Mouse (Mus musculus) megakaryocyte-erythroid progenitor cell, adult 5-6 weeks (primary cell): ENCODE data around the gene Zfp1. TPM values are rescaled to one million over a fixed set of nuclear protein-coding genes. Genes with fewer than 3 reads are reported as not detected.

Source experiments
- ATAC-seq: replicated peaks from 2 replicates; pipeline ENCODE4 v1.8.0; 2016; ENCODE audit warnings: mild to moderate bottlenecking, inconsistent platforms; ENCODE audit not compliant: severe bottlenecking, poor library complexity, low FRiP score, low TSS enrichment
- total RNA-seq, 2 experiments: library from RNA; stranded (forward) in 1 of 2; stranded (reverse) in 1 of 2; fragments of 200-1000, 215-1000 nt in 1 of 2; fragments of >200 nt in 1 of 2; fragmentation: Nextera tagmentation in 1 of 2; gene quantifications; 2 replicates each; pipeline ENCODE4 v1.2.3; 2014 to 2017

Gene Zfp1
- total RNA-seq, 2 experiments from 2014 or later: 3.6 to 13.9 TPM

- no peak for ATAC-seq
Measured at GRCm38 (mm10) chr8:111705699-111706098, 62.5 kb downstream of the Zfp1 start.

GRCm38 (mm10) chr8:111708265-111708664 is 65.1 kb downstream of the Zfp1 start:
- no peak for ATAC-seq

GRCm38 (mm10) chr8:111709223-111709622 is 66.0 kb downstream of the Zfp1 start:
- ATAC-seq: no peak

- ATAC-seq: no peak
Measured at GRCm38 (mm10) chr8:111710777-111711485, 67.7 kb downstream of the Zfp1 start.

GRCm38 (mm10) chr8:111712135-111712534 is 68.9 kb downstream of the Zfp1 start:
- ATAC-seq: no peak

- peak; percentile 58 for ATAC-seq
Measured at GRCm38 (mm10) chr8:111712588-111712987, 69.4 kb downstream of the Zfp1 start.

- no peak for ATAC-seq
Measured at GRCm38 (mm10) chr8:111713291-111713690, 70.1 kb downstream of the Zfp1 start.

- ATAC-seq: no peak
Measured at GRCm38 (mm10) chr8:111713817-111714216, 70.6 kb downstream of the Zfp1 start.

GRCm38 (mm10) chr8:111714295-111714694 is 71.1 kb downstream of the Zfp1 start:
- no peak for ATAC-seq

- ATAC-seq: no peak
Measured at GRCm38 (mm10) chr8:111715514-111715913, 72.3 kb downstream of the Zfp1 start.

- ATAC-seq: no peak; the same call in 1 of the 2 replicates
Measured at GRCm38 (mm10) chr8:111716603-111717487, 73.6 kb downstream of the Zfp1 start.

GRCm38 (mm10) chr8:111717488-111717792 is 74.2 kb downstream of the Zfp1 start:
- ATAC-seq: no peak

- ATAC-seq: peak; percentile 61
Measured at GRCm38 (mm10) chr8:111717866-111718265, 74.7 kb downstream of the Zfp1 start.

- no peak for ATAC-seq
Measured at GRCm38 (mm10) chr8:111718937-111719336, 75.7 kb downstream of the Zfp1 start.

GRCm38 (mm10) chr8:111720115-111720544 is 76.9 kb downstream of the Zfp1 start:
- ATAC-seq: no peak

Other genes with a start within 250 kb of the Zfp1 start
- gene Fa2h, start 249.6 kb upstream of the Zfp1 start, total RNA-seq (2014; fragmentation: Nextera tagmentation): not detected in 2 replicates
- gene Fa2h, start 249.6 kb upstream of the Zfp1 start, total RNA-seq (2017): not detected in 2 replicates
- gene Wdr59, start 121.3 kb upstream of the Zfp1 start, total RNA-seq (2014; fragmentation: Nextera tagmentation): 14.4 and 16.0 TPM in 2 replicates
- 11.9 and 14.1 TPM in 2 replicates for gene Wdr59, start 121.3 kb upstream of the Zfp1 start, total RNA-seq (2017)
- gene Znrf1, start 107.3 kb upstream of the Zfp1 start, total RNA-seq (2014; fragmentation: Nextera tagmentation): 54.1 and 55.3 TPM in 2 replicates
- 21.4 and 25.9 TPM in 2 replicates for gene Znrf1, start 107.3 kb upstream of the Zfp1 start, total RNA-seq (2017)
- 0.15 and 1.1 TPM in 2 replicates for gene Ldhd, start 13.0 kb upstream of the Zfp1 start, total RNA-seq (2014; fragmentation: Nextera tagmentation)
- 0.09 and 0.15 TPM in 2 replicates for gene Ldhd, start 13.0 kb upstream of the Zfp1 start, total RNA-seq (2017)
- not detected in 2 replicates for gene Ctrb1, start 47.6 kb downstream of the Zfp1 start, total RNA-seq (2014; fragmentation: Nextera tagmentation)
- not detected in 2 replicates for gene Ctrb1, start 47.6 kb downstream of the Zfp1 start, total RNA-seq (2017)
- gene Bcar1, start 100.4 kb downstream of the Zfp1 start, total RNA-seq (2014; fragmentation: Nextera tagmentation): 0.17 TPM in 1 of 2 replicates, not detected in the other
- gene Bcar1, start 100.4 kb downstream of the Zfp1 start, total RNA-seq (2017): not detected in 2 replicates
- 159 and 214 TPM in 2 replicates for gene Cfdp1, start 210.9 kb downstream of the Zfp1 start, total RNA-seq (2014; fragmentation: Nextera tagmentation)
- 339 and 404 TPM in 2 replicates for gene Cfdp1, start 210.9 kb downstream of the Zfp1 start, total RNA-seq (2017)
- 4.4 and 5.0 TPM in 2 replicates for gene Tmem170, start 233.3 kb downstream of the Zfp1 start, total RNA-seq (2014; fragmentation: Nextera tagmentation)
- 3.7 and 4.3 TPM in 2 replicates for gene Tmem170, start 233.3 kb downstream of the Zfp1 start, total RNA-seq (2017)